Mouse (Mus musculus): Measurements from ENCODE around the gene Spata32.

DNA sequence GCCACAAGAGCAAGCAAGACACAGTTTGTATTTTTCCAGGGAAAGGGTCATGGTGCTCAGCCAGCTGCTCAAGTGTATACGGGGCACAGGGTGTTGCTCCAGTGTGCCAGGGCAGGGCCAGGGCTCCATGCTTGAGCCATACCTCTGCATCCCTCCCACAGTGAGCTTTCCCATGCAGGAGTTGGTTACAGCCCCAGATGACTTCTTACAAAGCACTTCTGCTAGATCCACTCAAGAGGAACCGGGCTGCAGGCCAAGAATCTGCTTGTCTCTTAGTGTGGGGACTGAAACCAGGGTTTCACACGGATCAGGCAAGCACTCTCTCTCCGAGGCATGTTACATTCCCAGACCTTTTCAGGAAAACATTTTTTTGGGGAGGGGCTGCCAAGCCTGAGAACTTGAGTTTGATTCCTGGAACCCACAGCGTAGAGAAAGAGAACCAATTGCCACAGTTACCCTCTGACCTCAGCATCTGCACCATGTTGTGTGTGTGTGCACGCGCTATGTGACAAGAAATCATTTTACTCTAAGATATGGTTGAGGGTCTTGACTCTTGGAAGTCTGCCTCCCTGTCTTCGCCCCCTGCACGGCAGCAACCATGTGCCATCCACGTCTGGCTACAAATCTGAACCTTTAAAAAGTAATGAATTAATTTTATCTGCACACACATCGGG is 29.4 kb upstream of the Spata32 start:
- TF ChIP-seq CTCF (IDR thresholded peaks at IDR 0.05; ENCODE audit: borderline replicate concordance, extremely low read depth, insufficient read depth, insufficient read length), result no peak
- no peak for TF ChIP-seq POLR2A (IDR thresholded peaks at IDR 0.05; ENCODE audit: borderline replicate concordance, extremely low read depth, insufficient read depth, insufficient read length, poor library complexity, severe bottlenecking)
